Mouse (Mus musculus): ENCODE measurements around the gene Rdh1. TPM values are rescaled to one million over a fixed set of nuclear protein-coding genes. Genes with fewer than 3 reads are reported as not detected.

The Rdh1 gene
- polyA plus RNA-seq, 1 experiment: 1.3 TPM

- Histone ChIP-seq H3K4me1 (ENCODE audit: control insufficient read depth, insufficient read depth, low read length) (peaks cover 6% of the 10 kb centered on the region; the same call in 1 of the 2 replicates), H3K27ac (ENCODE audit: insufficient read depth, low read depth, low read length) (peak overlapping the region; percentile 29), H3K4me3 (ENCODE audit: insufficient read depth, low read depth, low read length) (no peak overlapping the region), H3K36me3 (ENCODE audit: control insufficient read depth, insufficient read depth, low read length) (peaks cover 2% of the 10 kb centered on the region; the same call in 1 of the 2 replicates), H3K27me3 (replicated peaks; ENCODE audit: control insufficient read depth, insufficient read depth, low read length) (no peaks in the 10 kb centered on the region)
- DNase-seq: peak; percentile 86
- TF ChIP-seq POLR2A (IDR thresholded peaks at IDR 0.05; ENCODE audit: low read depth, low read length) (no peak), CTCF (conservative IDR thresholded peaks at IDR 0.05; ENCODE audit: insufficient read depth, insufficient read length, low read depth, low read length) (peak; percentile 75)
- WGBS: 27% methylated on average over 13 of the region's 13 CpGs
These were observed 21.2 kb upstream of the Rdh1 start for GRCm38 (mm10) chr10:127738151-127738882.

- TF ChIP-seq POLR2A (IDR thresholded peaks at IDR 0.05; ENCODE audit: low read depth, low read length): no peak
- peak; percentile 44 for TF ChIP-seq CTCF (conservative IDR thresholded peaks at IDR 0.05; ENCODE audit: insufficient read depth, insufficient read length, low read depth, low read length)
- peaks cover 6% of the 10 kb centered on the region; the same call in 1 of the 2 replicates for H3K4me1 ChIP-seq (ENCODE audit: control insufficient read depth, insufficient read depth, low read length)
- no peaks in the 10 kb centered on the region for H3K27me3 ChIP-seq (replicated peaks; ENCODE audit: control insufficient read depth, insufficient read depth, low read length)
- H3K27ac ChIP-seq (ENCODE audit: insufficient read depth, low read depth, low read length): peak within 1 kb of the TSS; percentile 37
- DNase-seq: peak; percentile 85
- WGBS: under 1% methylated on average over 45 of the region's 61 CpGs
- peak within 1 kb of the TSS; percentile 97 for H3K4me3 ChIP-seq (ENCODE audit: insufficient read depth, low read depth, low read length)
- H3K36me3 ChIP-seq (ENCODE audit: control insufficient read depth, insufficient read depth, low read length): peaks cover 6% of the 10 kb centered on the region
These were observed 20.3 kb upstream of the Rdh1 start, which contains the start of gene Zbtb39 for GRCm38 (mm10) chr10:127739083-127739660. TSS of gene Zbtb39 (plus strand) at chr10:127739538.

GRCm38 (mm10) chr10:127739661-127740161 lies 19.8 kb upstream of the Rdh1 start:
- Histone ChIP-seq H3K4me3 (ENCODE audit: insufficient read depth, low read depth, low read length) (peak overlapping the region; percentile 97), H3K27ac (ENCODE audit: insufficient read depth, low read depth, low read length) (peak overlapping the region; percentile 37), H3K4me1 (ENCODE audit: control insufficient read depth, insufficient read depth, low read length) (peaks cover 6% of the 10 kb centered on the region; the same call in 1 of the 2 replicates), H3K27me3 (replicated peaks; ENCODE audit: control insufficient read depth, insufficient read depth, low read length) (no peaks in the 10 kb centered on the region), H3K36me3 (ENCODE audit: control insufficient read depth, insufficient read depth, low read length) (peaks cover 6% of the 10 kb centered on the region)
- WGBS: 3% methylated on average over 55 of the region's 55 CpGs
- TF ChIP-seq CTCF (conservative IDR thresholded peaks at IDR 0.05; ENCODE audit: insufficient read depth, insufficient read length, low read depth, low read length) (no peak), POLR2A (IDR thresholded peaks at IDR 0.05; ENCODE audit: low read depth, low read length) (no peak)
- DNase-seq: peak; percentile 48

- Histone ChIP-seq H3K4me3 (ENCODE audit: insufficient read depth, low read depth, low read length) (no peak overlapping the region), H3K27ac (ENCODE audit: insufficient read depth, low read depth, low read length) (no peak overlapping the region), H3K4me1 (ENCODE audit: control insufficient read depth, insufficient read depth, low read length) (peaks cover 19% of the 10 kb centered on the region), H3K36me3 (ENCODE audit: control insufficient read depth, insufficient read depth, low read length) (peaks cover 6% of the 10 kb centered on the region), H3K27me3 (replicated peaks; ENCODE audit: control insufficient read depth, insufficient read depth, low read length) (no peaks in the 10 kb centered on the region)
- no peak for TF ChIP-seq POLR2A (IDR thresholded peaks at IDR 0.05; ENCODE audit: low read depth, low read length)
- TF ChIP-seq CTCF (conservative IDR thresholded peaks at IDR 0.05; ENCODE audit: insufficient read depth, insufficient read length, low read depth, low read length): peak; percentile 67
- WGBS: 61% methylated on average over 5 of the region's 5 CpGs
- DNase-seq: peak; percentile 76
These were observed 14.9 kb upstream of the Rdh1 start for GRCm38 (mm10) chr10:127744661-127745060.

GRCm38 (mm10) chr10:127745886-127746285 lies 13.6 kb upstream of the Rdh1 start:
- peaks cover 6% of the 10 kb centered on the region for H3K36me3 ChIP-seq (ENCODE audit: control insufficient read depth, insufficient read depth, low read length)
- WGBS: 17% methylated on average over 5 of the region's 5 CpGs
- H3K4me3 ChIP-seq (ENCODE audit: insufficient read depth, low read depth, low read length): no peak overlapping the region
- peak overlapping the region; percentile 14; the same call in 1 of the 2 replicates for H3K27ac ChIP-seq (ENCODE audit: insufficient read depth, low read depth, low read length)
- TF ChIP-seq POLR2A (IDR thresholded peaks at IDR 0.05; ENCODE audit: low read depth, low read length) (no peak), CTCF (conservative IDR thresholded peaks at IDR 0.05; ENCODE audit: insufficient read depth, insufficient read length, low read depth, low read length) (no peak)
- peak; percentile 46 for DNase-seq
- H3K27me3 ChIP-seq (replicated peaks; ENCODE audit: control insufficient read depth, insufficient read depth, low read length): no peaks in the 10 kb centered on the region
- peaks cover 19% of the 10 kb centered on the region for H3K4me1 ChIP-seq (ENCODE audit: control insufficient read depth, insufficient read depth, low read length)

GRCm38 (mm10) chr10:127747254-127747653 lies 12.3 kb upstream of the Rdh1 start:
- TF ChIP-seq CTCF (conservative IDR thresholded peaks at IDR 0.05; ENCODE audit: insufficient read depth, insufficient read length, low read depth, low read length): no peak
- WGBS: 51% methylated on average over 8 of the region's 8 CpGs
- Histone ChIP-seq H3K4me1 (ENCODE audit: control insufficient read depth, insufficient read depth, low read length) (peaks cover 19% of the 10 kb centered on the region), H3K27ac (ENCODE audit: insufficient read depth, low read depth, low read length) (peak overlapping the region; percentile 5; the same call in 1 of the 2 replicates), H3K4me3 (ENCODE audit: insufficient read depth, low read depth, low read length) (no peak overlapping the region), H3K27me3 (replicated peaks; ENCODE audit: control insufficient read depth, insufficient read depth, low read length) (no peaks in the 10 kb centered on the region), H3K36me3 (ENCODE audit: control insufficient read depth, insufficient read depth, low read length) (peaks cover 6% of the 10 kb centered on the region)
- peak; percentile 76 for DNase-seq
